Mouse (Mus musculus) small intestine, adult 2 months (tissue): Measurements from ENCODE around the gene Pm20d1.

ENCODE experiments used
- CTCF ChIP-seq: fragments of 200-500 bp; IDR thresholded peaks from 2 replicates; pipeline ENCODE4 v1.5.1; 2012; ENCODE audit warnings: low read depth, mild to moderate bottlenecking, control low read depth, inconsistent platforms, low read length, moderate library complexity, mixed read lengths; ENCODE audit not compliant: insufficient replicate concordance, insufficient read length; ENCODE audit errors: extremely low read depth
- POLR2A ChIP-seq: fragments of 200-500 bp; IDR thresholded peaks from 2 replicates; pipeline ENCODE4 v1.6.1; 2012; ENCODE audit warnings: low read depth, mild to moderate bottlenecking, control low read depth, inconsistent platforms, low read length, moderate library complexity

GRCm38 (mm10) chr1:131754212-131754829 lies 42.9 kb upstream of the Pm20d1 start:
- TF ChIP-seq CTCF = no peak
- no peak for TF ChIP-seq POLR2A
